Mouse (Mus musculus) cerebellum, postnatal 25 days (tissue): ENCODE data around the gene 4931428L18Rik.

Experiments
- DNase-seq, 2 experiments: peaks; one replicate each; pipeline ENCODE4 v3.0.0; 2021; ENCODE audit warnings: mixed read lengths in 2 of 2

The 4931428L18Rik gene

GRCm38 (mm10) chr1:31222564-31222963, at the start of gene 4931428L18Rik, which contains the start of gene Pih1d3:
Gene 4931428L18Rik, minus strand, starts transcription at chr1:31222684.
Gene Pih1d3, plus strand, starts transcription at chr1:31222838.
- no peak for DNase-seq

GRCm38 (mm10) chr1:31260218-31260923, 37.9 kb upstream of the 4931428L18Rik start:
- no peak for DNase-seq

- DNase-seq: peak; percentile 5 to 25
These were observed 11.0 kb upstream of the 4931428L18Rik start for GRCm38 (mm10) chr1:31233319-31234036.

GRCm38 (mm10) chr1:31220599-31221250, 1.8 kb downstream of the 4931428L18Rik start:
- DNase-seq: no peak

- no peak for DNase-seq
These were observed 7.7 kb downstream of the 4931428L18Rik start for GRCm38 (mm10) chr1:31214831-31215230.

- peak; percentile 30 to 73 for DNase-seq
These were observed 12.3 kb downstream of the 4931428L18Rik start for GRCm38 (mm10) chr1:31210144-31210543.

- DNase-seq: no peak
These were observed 16.7 kb downstream of the 4931428L18Rik start for GRCm38 (mm10) chr1:31205770-31206169.

- DNase-seq: no peak
These were observed 17.1 kb downstream of the 4931428L18Rik start for GRCm38 (mm10) chr1:31205346-31205745.

- no peak for DNase-seq
These were observed 18.7 kb downstream of the 4931428L18Rik start for GRCm38 (mm10) chr1:31203771-31204170.

GRCm38 (mm10) chr1:31196959-31197358, 25.5 kb downstream of the 4931428L18Rik start:
- DNase-seq: no peak

GRCm38 (mm10) chr1:31195633-31196032, 26.9 kb downstream of the 4931428L18Rik start:
- no peak for DNase-seq

GRCm38 (mm10) chr1:31190237-31190866, 32.1 kb downstream of the 4931428L18Rik start:
- no peak for DNase-seq

- peak; percentile 59 to 73 for DNase-seq
These were observed 44.2 kb downstream of the 4931428L18Rik start for GRCm38 (mm10) chr1:31178264-31178663.

- no peak for DNase-seq
These were observed 46.4 kb downstream of the 4931428L18Rik start, which contains the start of gene Lgsn for GRCm38 (mm10) chr1:31176101-31176500. Gene Lgsn, plus strand, starts transcription at chr1:31176401.

- no peak for DNase-seq
These were observed 47.1 kb downstream of the 4931428L18Rik start for GRCm38 (mm10) chr1:31175401-31175800.

- DNase-seq: no peak
These were observed 57.0 kb downstream of the 4931428L18Rik start for GRCm38 (mm10) chr1:31165326-31166121.

GRCm38 (mm10) chr1:31164527-31165189, 57.8 kb downstream of the 4931428L18Rik start:
- peak; percentile 17 to 30 for DNase-seq

- no peak for DNase-seq
These were observed 65.6 kb downstream of the 4931428L18Rik start for GRCm38 (mm10) chr1:31156884-31157283.

GRCm38 (mm10) chr1:31156185-31156584, 66.3 kb downstream of the 4931428L18Rik start:
- no peak for DNase-seq

- DNase-seq: peak; percentile 29 to 64
These were observed 68.6 kb downstream of the 4931428L18Rik start for GRCm38 (mm10) chr1:31153793-31154349.
